Mouse (Mus musculus) urinary bladder, postnatal 4 days (tissue): ENCODE measurements at regions not wholly inside any gene's neighbourhood (a gene's known extent, or its start where the extent isn't known, plus 50 kb on each side); places are given as distances from the start of the nearest gene placed in this dataset.

ENCODE experiments used
- DNase-seq, 2 experiments: peaks; one replicate each; pipeline ENCODE4 v3.0.0; 2021 to 2022; ENCODE audit warnings: low spot score in 2 of 2

- no peak for DNase-seq
Observed at GRCm38 (mm10) chr12:77663665-77664374, 425.9 kb downstream of the Fut8 start.

GRCm38 (mm10) chr12:77666411-77666810 lies 428.5 kb downstream of the Fut8 start:
- DNase-seq, result no peak

- DNase-seq, result no peak
Observed at GRCm38 (mm10) chr12:77667151-77667874, 429.4 kb downstream of the Fut8 start.

DNA sequence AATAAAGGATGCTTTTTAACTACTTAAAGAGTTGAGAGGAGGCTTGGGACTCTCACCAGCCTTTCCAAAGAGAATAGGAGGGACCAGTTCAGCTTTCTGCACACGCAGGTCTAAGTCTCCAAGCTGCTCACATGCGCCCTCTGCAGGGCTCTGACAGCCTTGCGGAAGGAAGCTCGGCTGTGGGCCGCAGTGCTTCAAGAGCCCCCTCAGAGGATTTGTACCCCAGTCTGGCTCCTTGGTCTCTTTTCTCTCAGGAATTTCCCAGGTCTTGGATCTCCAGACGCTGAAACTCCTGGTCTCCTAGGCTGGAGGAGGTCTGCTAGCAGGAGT lies 429.9 kb downstream of the Fut8 start:
- DNase-seq, result peak; percentile 33 to 71

- DNase-seq, result no peak
Observed at GRCm38 (mm10) chr12:77670531-77670930, 432.6 kb downstream of the Fut8 start.

GRCm38 (mm10) chr12:77674352-77674751 lies 436.4 kb downstream of the Fut8 start:
- no peak for DNase-seq

GRCm38 (mm10) chr12:77674755-77675154 lies 436.8 kb downstream of the Fut8 start:
- no peak for DNase-seq

GRCm38 (mm10) chr12:77678040-77678439 lies 440.1 kb downstream of the Fut8 start:
- DNase-seq, result no peak

DNA sequence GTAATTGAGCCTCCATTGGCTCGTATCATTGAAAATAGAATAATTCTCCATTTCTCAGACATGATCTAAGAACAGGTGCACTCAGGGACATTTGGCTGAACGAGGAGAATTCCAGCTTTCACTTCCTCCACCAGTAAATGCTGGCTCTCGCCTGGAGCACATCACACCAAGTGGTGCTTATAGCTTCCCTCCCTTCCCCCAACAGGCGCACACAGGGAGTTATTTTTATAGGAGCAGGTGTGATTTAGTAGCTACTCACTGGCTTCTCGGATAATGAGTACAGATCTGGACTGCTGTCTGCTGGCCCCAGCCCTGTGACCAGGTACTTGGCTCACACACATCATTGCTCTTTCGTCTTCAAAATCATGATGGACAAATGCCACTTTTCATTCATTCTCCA lies 456.2 kb downstream of the Fut8 start:
- DNase-seq, result no peak

GRCm38 (mm10) chr12:77696039-77696631 lies 458.2 kb downstream of the Fut8 start:
- no peak for DNase-seq

- no peak for DNase-seq
Observed at GRCm38 (mm10) chr12:77696662-77697061, 458.7 kb downstream of the Fut8 start.

- DNase-seq, result no peak
Observed at GRCm38 (mm10) chr12:77698088-77698487, 460.2 kb downstream of the Fut8 start.

- no peak for DNase-seq
Observed at GRCm38 (mm10) chr12:77699896-77700605, 462.1 kb downstream of the Fut8 start.

DNA sequence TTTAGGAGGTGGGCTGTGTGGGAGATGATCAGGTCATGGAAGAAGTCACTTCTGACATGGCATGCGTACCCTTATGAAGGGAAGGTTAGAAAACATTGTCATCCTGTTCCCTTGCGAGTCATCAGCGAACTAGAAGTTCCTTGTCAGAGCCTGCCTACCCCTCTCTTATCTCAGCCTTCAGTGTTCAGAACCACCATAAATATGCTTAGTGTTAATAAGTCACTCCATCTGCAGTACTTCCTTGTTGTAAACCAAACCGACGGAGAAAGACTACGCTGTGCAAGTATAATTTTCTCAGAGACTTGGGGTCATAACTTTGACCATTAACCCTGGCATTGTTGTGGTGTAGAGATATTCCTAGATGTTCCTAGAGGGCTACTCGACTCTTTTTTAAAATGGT lies 477.6 kb downstream of the Fut8 start:
- DNase-seq, result no peak

GRCm38 (mm10) chr12:77715979-77716378 lies 478.1 kb downstream of the Fut8 start:
- DNase-seq, result no peak

GRCm38 (mm10) chr12:77727766-77728165 lies 466.3 kb upstream of the Gm6657 start:
- no peak for DNase-seq

- DNase-seq, result no peak
Observed at GRCm38 (mm10) chr12:77739047-77739760, 454.8 kb upstream of the Gm6657 start.

GRCm38 (mm10) chr12:77742716-77743115 lies 451.3 kb upstream of the Gm6657 start:
- DNase-seq, result no peak

DNA sequence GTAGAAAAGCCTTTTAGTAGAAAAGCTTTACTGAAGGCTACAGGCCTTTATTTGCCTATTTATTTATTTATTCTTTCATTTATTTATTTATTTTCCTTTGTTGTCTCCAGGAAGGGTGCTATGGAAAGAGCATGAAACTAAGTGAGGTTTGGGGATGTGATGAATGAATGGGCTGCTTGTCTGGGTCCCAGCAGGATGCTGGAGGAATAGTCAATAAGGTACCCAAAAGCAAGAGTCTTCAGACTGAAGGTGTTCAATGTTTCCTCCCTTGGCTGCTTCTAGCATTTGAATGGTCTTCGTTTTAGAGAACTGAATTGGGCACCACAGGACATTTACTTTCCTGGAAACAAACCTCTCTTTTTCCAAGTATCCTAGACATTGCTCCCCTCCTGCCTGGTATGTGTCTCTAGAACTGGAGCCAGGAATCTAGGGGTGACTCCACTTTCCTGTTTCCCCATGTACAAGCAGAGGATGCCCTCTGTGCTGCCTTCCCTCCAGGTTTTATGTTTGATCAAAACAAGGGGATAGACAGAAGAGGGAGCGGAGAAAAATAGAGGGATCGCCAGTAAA lies 444.5 kb upstream of the Gm6657 start:
- DNase-seq, result no peak

GRCm38 (mm10) chr12:77752181-77752580 lies 441.9 kb upstream of the Gm6657 start:
- DNase-seq, result no peak

DNA sequence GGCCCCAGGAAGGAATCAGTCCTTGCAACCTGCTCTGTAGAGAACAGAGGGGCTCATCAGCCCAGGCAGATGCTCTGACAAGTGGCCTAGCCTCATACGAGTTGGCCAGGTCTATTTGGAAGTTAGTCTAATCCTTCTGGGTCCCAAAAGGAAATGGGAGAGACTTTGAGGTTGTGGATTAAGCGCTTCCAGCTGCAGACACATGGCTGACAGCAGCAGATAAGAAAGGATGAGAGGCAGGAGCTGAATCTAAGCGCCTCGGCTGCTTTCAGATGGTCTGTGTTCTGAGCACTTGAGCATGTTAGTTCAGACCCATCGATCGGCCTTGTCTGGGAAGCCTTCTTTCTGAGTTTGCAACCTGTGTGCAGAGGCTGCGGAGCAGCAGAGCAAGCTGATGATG lies 438.0 kb upstream of the Gm6657 start:
- DNase-seq, result no peak
